Mouse (Mus musculus) neural tube, embryonic 15.5 days (tissue): ENCODE results near the gene Slco4a1. TPM values are rescaled to one million over a fixed set of nuclear protein-coding genes. Genes with fewer than 3 reads are reported as not detected.

Experiments
- ATAC-seq: fragments of 200-750 bp; cut with Nextera tagmentation; 2 replicates; pipeline ENCODE4 v1.8.0; 2017; ENCODE audit warnings: mild to moderate bottlenecking, moderate TSS enrichment, moderate library complexity; ENCODE audit not compliant: low FRiP score
- H3K27ac ChIP-seq: fragments of 300-500 bp; sonication (generic); replicated peaks from 2 replicates; pipeline ENCODE4 v1.5.1; 2015; ENCODE audit warnings: mild to moderate bottlenecking, inconsistent platforms
- H3K27me3 ChIP-seq: fragments of 300-500 bp; sonication (generic); replicated peaks from 2 replicates; pipeline ENCODE4 v1.6.1; 2015; ENCODE audit warnings: inconsistent platforms
- H3K36me3 ChIP-seq: fragments of 300-500 bp; sonication (generic); 2 replicates; pipeline ENCODE4 v1.6.1; 2015; ENCODE audit warnings: inconsistent platforms
- H3K4me1 ChIP-seq: fragments of 300-500 bp; sonication (generic); 2 replicates; pipeline ENCODE4 v1.6.1; 2015; ENCODE audit warnings: inconsistent platforms
- H3K4me2 ChIP-seq: fragments of 300-500 bp; sonication (generic); 2 replicates; pipeline ENCODE4 v1.6.1; 2015; ENCODE audit warnings: inconsistent platforms, mild to moderate bottlenecking, moderate library complexity
- H3K4me3 ChIP-seq: fragments of 300-500 bp; sonication (generic); replicated peaks from 2 replicates; pipeline ENCODE4 v1.5.1; 2015; ENCODE audit warnings: mild to moderate bottlenecking, inconsistent platforms
- H3K9ac ChIP-seq: fragments of 300-500 bp; sonication (generic); replicated peaks from 2 replicates; pipeline ENCODE4 v1.6.1; 2015; ENCODE audit warnings: mild to moderate bottlenecking, inconsistent platforms
- H3K9me3 ChIP-seq: fragments of 300-500 bp; sonication (generic); replicated peaks from 2 replicates; pipeline ENCODE4 v1.6.1; 2016; ENCODE audit warnings: inconsistent platforms
- WGBS: fragments of 180-500 bp; shearing (Covaris S2); methylation state at CpG from one replicate; pipeline ENCODE4 v1.1.7; 2015; ENCODE audit warnings: mixed read lengths; 5-methylcytosine and 5-hydroxymethylcytosine counted together
- polyA plus RNA-seq: library from polyadenylated mRNA; unstranded; fragments of >200 nt; fragmentation: Nextera tagmentation; extraction: Ambion mirVana; gene quantifications from 2 replicates; pipeline ENCODE4 v1.2.1, GENCODE M21; 2015

Slco4a1 gene
- polyA plus RNA-seq, 1 experiment from 2014 or later: 2.4 TPM

DNA sequence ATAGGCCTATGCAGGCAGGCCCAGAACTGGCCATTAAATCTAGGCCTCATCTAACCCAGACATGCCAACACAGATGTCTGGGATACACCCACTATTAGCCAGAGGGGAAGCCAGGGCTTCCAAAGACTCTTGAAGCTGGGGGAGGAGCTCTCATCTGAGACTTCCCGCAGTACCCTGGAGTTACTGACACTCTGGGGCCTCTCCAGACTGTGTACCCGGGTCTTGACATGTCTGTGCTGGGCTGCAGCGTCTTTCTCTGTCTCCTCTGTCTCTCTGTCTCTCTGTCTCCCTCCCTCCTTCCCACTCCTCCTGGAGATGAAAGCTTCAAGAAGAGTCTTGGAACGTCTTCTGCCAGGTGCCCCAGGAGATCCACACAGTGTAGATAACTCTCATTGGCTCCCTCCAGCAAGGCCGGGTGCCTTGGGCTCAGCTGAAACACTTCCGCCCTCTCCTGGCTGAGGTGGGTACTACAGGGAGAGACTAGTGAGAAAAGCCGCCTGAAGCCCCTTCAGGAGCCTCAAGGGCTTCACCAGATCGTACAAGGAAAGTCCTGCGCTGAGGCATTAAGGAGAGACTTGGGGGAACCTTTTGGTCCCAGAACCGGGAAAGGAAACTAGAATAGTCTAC lies 23.9 kb upstream of the Slco4a1 start:
- Histone ChIP-seq H3K27me3 (no peaks in the 10 kb centered on the region; the same call in 1 of the 2 replicates), H3K27ac (no peak overlapping the region), H3K4me2 (no peak overlapping the region), H3K4me3 (no peak overlapping the region), H3K9me3 (no peaks in the 10 kb centered on the region), H3K36me3 (no peaks in the 10 kb centered on the region), H3K4me1 (peaks cover 4% of the 10 kb centered on the region; the same call in 1 of the 2 replicates), H3K9ac (no peak overlapping the region)
- no peak for ATAC-seq
- WGBS: 21% methylated on average over 10 of the region's 10 CpGs

DNA sequence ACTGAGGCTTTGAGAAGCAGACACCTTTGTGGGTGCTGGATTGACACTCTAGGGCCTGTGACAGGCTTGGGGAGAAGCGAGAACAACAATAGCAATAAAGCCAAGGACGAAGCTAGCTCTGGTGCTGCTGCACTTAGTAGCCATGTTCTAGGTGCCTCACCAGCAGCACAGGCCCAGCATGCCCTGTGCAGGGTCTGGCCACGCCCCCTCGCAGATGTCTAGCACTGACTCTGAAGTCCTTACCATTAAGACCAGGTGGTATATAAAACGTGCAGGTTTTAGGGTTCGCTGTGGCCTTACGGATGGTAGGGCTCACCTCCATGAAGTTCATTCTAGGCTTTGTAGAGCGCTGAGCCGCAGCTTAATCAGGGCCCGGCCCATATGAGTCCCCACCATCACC lies 23.3 kb upstream of the Slco4a1 start:
- Histone ChIP-seq H3K27me3 (no peaks in the 10 kb centered on the region; the same call in 1 of the 2 replicates), H3K9ac (no peak overlapping the region), H3K27ac (no peak overlapping the region), H3K4me3 (no peak overlapping the region), H3K9me3 (no peaks in the 10 kb centered on the region), H3K4me1 (peaks cover 4% of the 10 kb centered on the region; the same call in 1 of the 2 replicates), H3K36me3 (no peaks in the 10 kb centered on the region), H3K4me2 (no peak overlapping the region)
- ATAC-seq: no peak
- WGBS: 80% methylated on average over 10 of the region's 10 CpGs

DNA sequence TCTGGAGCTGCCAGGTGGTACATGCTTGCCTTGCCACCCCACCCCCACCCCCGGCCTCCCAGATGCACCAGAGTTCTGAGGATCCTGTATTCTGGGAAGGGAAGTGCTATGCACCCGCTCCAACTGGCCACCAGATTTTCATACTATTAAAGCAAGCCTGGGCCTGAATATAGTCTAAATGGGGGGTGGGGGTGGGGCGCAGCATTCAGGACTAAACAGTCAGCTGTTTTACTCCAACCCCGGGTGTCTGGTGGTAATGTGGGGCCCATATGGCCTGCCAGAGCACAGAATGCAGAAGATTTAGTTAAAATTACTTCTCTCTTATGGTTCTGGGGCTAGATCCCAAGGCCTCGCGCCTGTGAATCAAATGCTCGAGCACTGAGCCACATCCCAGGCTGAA lies 22.7 kb upstream of the Slco4a1 start:
- WGBS: 68% methylated on average over 7 of the region's 7 CpGs

DNA sequence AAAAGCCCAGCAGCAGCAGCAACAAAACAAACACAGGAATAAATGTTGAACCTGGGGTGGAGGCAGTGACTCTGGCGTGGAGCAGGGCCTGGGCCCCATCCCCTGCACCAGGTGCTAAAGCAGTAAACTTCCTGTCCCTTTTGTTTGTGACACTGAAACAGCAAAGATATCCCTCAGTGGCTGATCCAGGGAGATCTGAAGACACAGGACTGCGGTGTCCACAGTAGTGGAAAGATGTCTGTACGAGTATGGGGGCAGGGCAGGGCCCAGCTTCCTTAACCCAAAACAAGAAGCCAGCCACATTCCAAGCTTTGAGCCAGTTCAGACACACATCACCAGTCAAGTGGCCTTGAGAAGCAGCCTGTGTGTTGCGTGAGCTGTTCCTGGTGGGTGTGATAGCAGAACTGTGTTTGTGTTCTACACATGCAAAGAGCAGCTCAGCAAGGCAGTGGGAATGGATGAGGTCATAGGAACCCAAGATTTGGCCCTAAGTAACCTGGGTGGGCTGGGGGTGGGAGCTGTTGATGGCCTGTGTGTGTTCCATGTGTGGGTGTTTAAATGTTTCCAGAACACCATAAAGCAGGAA lies 20.6 kb upstream of the Slco4a1 start:
- no peak overlapping the region for H3K4me3 ChIP-seq
- H3K27ac ChIP-seq: no peak overlapping the region
- no peaks in the 10 kb centered on the region for H3K9me3 ChIP-seq
- no peak overlapping the region for H3K4me2 ChIP-seq
- ATAC-seq: no peak
- H3K4me1 ChIP-seq: peaks cover 4% of the 10 kb centered on the region; the same call in 1 of the 2 replicates
- no peak overlapping the region for H3K9ac ChIP-seq
- WGBS: 75% methylated on average over 4 of the region's 4 CpGs
- H3K36me3 ChIP-seq: no peaks in the 10 kb centered on the region
- H3K27me3 ChIP-seq: no peaks in the 10 kb centered on the region; the same call in 1 of the 2 replicates

More for the DNA sequence above, 22.7 kb upstream of the Slco4a1 start:
- no peaks in the 10 kb centered on the region for H3K36me3 ChIP-seq
- peaks cover 4% of the 10 kb centered on the region; the same call in 1 of the 2 replicates for H3K4me1 ChIP-seq
- H3K9me3 ChIP-seq: no peaks in the 10 kb centered on the region
- no peak overlapping the region for H3K27ac ChIP-seq
- H3K4me3 ChIP-seq: no peak overlapping the region
- H3K27me3 ChIP-seq: no peaks in the 10 kb centered on the region; the same call in 1 of the 2 replicates
- H3K9ac ChIP-seq: no peak overlapping the region
- ATAC-seq: no peak
- no peak overlapping the region for H3K4me2 ChIP-seq

DNA sequence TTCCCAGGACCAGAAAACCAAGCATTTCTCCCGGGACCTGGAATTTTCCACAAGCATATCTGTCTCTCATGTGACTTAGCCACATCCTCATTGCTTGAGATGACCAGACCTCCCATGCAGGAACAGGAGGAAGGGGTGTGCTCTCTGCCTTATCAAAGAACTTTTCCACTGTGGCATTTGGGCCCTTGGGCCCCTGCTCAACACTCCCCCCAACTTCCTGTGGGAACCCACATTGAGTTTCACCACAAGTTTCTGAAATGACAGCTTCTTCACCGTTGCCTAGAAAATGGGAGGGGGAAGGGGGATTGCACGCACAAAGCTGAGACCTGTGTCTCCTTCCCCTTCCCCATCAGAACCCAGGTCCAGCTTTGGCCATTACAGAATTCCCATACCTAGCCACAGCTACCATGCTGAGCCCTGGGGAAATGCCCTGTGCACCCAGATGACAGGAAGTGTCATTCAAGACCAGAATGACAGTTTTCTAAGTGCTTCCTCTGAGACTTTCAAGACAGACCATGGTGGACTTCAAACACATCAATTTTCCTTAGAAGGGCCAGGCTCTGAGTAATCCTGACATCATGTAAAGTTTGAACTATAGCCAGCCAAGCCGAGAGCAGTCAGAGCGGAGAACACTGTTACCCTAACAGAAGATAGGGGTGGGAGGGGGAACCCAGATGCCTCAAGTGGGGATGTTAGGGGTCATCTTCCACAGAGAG lies 18.7 kb upstream of the Slco4a1 start:
- no peaks in the 10 kb centered on the region; the same call in 1 of the 2 replicates for H3K27me3 ChIP-seq
- WGBS: 88% methylated on average over 5 of the region's 5 CpGs
- no peak overlapping the region for H3K4me3 ChIP-seq
- no peak for ATAC-seq
- no peaks in the 10 kb centered on the region for H3K9me3 ChIP-seq
- H3K4me2 ChIP-seq: no peak overlapping the region
- no peak overlapping the region for H3K27ac ChIP-seq
- H3K36me3 ChIP-seq: no peaks in the 10 kb centered on the region
- H3K4me1 ChIP-seq: peaks cover 1% of the 10 kb centered on the region; the same call in 1 of the 2 replicates
- H3K9ac ChIP-seq: no peak overlapping the region

DNA sequence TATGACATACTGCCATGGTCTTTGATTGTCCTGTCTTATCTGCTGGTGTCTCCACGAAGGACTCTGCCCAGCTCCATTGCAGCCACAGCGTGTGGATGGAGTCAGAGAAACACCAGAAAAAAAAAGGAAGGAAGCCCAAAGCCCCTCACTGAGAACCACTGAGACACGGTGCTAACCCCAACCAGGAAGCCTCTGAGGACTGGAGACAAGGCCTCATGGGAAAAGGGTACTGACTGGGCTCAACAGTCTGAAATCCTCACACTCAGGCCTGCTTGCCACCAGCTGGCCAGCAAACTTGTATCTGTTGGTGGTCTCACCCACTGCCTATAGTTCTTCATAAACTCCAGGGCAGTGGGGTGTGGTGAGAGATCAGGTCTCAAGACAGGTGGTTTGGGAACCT lies 16.3 kb upstream of the Slco4a1 start:
- no peaks in the 10 kb centered on the region for H3K4me1 ChIP-seq
- H3K9me3 ChIP-seq: no peaks in the 10 kb centered on the region
- H3K4me3 ChIP-seq: no peak overlapping the region
- H3K4me2 ChIP-seq: no peak overlapping the region
- 75% methylated on average over 3 of the region's 3 CpGs for WGBS
- no peak for ATAC-seq
- no peaks in the 10 kb centered on the region for H3K27me3 ChIP-seq
- no peak overlapping the region for H3K27ac ChIP-seq
- no peak overlapping the region for H3K9ac ChIP-seq
- H3K36me3 ChIP-seq: no peaks in the 10 kb centered on the region

DNA sequence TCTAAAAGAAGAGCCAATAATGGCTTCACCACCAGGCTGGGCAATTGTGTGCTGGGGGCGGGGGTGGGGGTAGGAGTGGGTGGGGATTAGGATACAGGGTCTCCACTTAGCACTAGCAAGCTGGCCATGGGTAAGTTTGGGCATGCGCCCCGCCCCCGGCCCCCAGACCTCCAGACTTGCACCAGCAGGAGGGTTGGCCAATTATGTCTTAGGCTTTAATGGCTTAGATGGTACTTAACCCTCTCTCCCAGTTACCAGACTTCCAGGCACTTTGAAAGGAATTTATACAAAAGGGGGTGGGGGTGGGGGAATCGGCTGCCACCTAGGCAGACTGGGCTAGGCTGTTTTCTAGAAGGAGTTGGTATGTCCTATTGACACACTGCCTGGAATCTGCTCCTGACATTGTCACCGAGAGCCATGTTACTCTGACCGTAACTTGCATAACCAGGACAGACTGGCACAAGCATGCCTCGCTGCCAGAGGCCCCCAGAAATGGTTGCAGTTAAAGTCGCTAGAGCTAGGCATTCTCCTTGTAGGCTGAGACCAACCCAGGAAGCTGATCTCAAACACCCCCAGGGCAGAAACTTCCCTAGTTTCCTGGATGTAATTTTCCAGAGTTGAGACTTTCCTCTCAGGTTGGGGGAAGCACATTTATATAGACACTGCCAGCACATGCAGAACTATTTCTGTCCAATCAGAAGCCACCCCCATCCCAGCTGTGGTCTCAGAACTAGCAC lies 15.3 kb upstream of the Slco4a1 start:
- Histone ChIP-seq H3K36me3 (no peaks in the 10 kb centered on the region), H3K4me2 (no peak overlapping the region), H3K4me3 (no peak overlapping the region), H3K4me1 (peaks cover 3% of the 10 kb centered on the region; the same call in 1 of the 2 replicates), H3K9ac (no peak overlapping the region), H3K9me3 (no peaks in the 10 kb centered on the region), H3K27ac (no peak overlapping the region), H3K27me3 (no peaks in the 10 kb centered on the region)
- ATAC-seq: no peak
- 35% methylated on average over 9 of the region's 9 CpGs for WGBS

DNA sequence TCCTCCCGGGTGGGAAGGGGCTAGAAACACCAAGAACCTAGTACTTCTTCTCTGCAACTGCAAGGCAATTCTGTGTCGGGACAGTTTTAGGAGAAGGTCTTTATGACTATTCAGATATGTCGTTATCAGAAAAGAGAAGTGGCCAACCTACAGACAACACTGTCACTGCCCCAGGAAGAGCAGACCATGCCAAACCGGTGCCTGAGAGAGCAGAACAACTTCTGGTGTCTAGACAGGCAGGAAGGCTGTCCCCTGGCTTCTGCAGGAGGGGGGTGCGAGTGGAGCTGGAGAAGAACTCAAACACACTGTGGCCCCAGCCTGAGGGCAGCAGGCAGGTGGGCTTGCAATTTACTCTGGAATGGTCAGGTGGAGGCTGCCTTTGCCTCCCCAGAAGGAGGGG lies 14.0 kb upstream of the Slco4a1 start:
- no peak for ATAC-seq

DNA sequence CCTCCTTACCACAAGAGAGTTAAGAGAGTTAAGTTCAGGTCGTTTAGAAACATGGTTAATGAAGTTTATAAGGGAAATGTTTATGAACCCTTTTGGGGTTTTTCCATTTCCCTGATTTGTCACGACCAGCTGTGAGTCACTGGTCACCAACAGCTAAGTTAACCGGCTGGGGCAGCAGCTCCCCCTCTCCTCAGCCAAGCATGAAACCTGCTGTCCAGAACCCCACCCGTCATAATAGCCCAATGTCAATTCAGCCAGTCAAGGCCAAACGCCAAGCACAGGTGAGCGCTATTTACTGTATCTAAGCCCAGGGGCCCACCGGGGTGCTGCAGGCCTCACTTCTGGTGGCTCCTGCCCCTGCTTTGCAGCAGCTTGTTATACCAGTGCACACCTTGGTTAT lies 12.2 kb upstream of the Slco4a1 start:
- ATAC-seq: no peak
- WGBS: 74% methylated on average over 7 of the region's 7 CpGs

More for the DNA sequence above, 14.0 kb upstream of the Slco4a1 start:
- no peaks in the 10 kb centered on the region for H3K9me3 ChIP-seq
- no peaks in the 10 kb centered on the region for H3K36me3 ChIP-seq
- no peak overlapping the region for H3K4me3 ChIP-seq
- WGBS: 82% methylated on average over 5 of the region's 5 CpGs
- H3K4me1 ChIP-seq: peaks cover 3% of the 10 kb centered on the region; the same call in 1 of the 2 replicates
- no peaks in the 10 kb centered on the region for H3K27me3 ChIP-seq
- no peak overlapping the region for H3K4me2 ChIP-seq
- H3K27ac ChIP-seq: no peak overlapping the region
- H3K9ac ChIP-seq: no peak overlapping the region

DNA sequence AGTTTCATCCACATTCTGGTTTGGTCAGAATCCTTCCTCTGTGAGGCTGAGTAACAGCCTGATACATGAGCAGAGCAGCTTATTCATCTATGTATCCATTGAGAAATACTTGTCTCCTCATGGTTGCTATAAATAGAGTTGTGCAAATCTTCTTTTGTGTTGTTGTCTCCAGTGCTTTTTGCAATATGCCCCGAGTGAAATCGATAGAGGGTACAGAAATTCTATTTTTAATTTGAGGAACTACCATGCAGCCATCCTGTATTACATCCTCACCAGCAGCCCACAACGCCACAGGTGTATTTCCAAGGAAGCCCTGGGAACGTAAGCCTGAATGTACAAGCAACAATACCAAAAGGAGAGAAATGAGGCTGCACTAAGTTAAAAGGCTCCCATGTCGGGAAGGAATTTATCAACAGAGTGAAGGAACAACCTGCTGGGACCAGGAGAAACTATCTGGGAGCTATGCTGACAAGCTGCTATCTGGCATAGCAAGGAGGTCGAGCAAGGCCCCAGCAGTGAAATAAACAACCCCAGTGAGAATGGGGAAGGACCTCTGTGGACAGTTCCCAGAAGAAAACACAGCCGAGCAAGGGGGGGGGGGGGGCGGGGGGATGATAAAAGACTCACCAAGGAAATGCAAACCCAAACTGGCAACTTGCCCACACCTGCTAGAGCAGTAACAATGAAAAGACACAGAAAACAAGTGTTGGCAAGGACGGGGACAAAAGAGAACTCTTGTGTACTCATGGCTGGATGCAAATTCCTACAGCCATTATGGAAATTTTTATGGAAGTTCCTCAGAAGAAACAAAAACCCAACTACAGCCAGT lies 10.9 kb upstream of the Slco4a1 start:
- no peaks in the 10 kb centered on the region for H3K27me3 ChIP-seq
- no peak overlapping the region for H3K4me2 ChIP-seq
- WGBS: 32% methylated on average over 8 of the region's 9 CpGs
- no peak overlapping the region for H3K4me3 ChIP-seq
- H3K4me1 ChIP-seq: peaks cover 3% of the 10 kb centered on the region; the same call in 1 of the 2 replicates
- H3K27ac ChIP-seq: no peak overlapping the region
- no peaks in the 10 kb centered on the region for H3K9me3 ChIP-seq
- H3K36me3 ChIP-seq: no peaks in the 10 kb centered on the region
- no peak overlapping the region for H3K9ac ChIP-seq
- ATAC-seq: no peak

More for the DNA sequence above, 12.2 kb upstream of the Slco4a1 start:
- Histone ChIP-seq H3K4me3 (no peak overlapping the region), H3K9ac (no peak overlapping the region), H3K4me2 (no peak overlapping the region), H3K27me3 (no peaks in the 10 kb centered on the region), H3K36me3 (no peaks in the 10 kb centered on the region), H3K4me1 (peaks cover 3% of the 10 kb centered on the region; the same call in 1 of the 2 replicates), H3K9me3 (no peaks in the 10 kb centered on the region), H3K27ac (no peak overlapping the region)

DNA sequence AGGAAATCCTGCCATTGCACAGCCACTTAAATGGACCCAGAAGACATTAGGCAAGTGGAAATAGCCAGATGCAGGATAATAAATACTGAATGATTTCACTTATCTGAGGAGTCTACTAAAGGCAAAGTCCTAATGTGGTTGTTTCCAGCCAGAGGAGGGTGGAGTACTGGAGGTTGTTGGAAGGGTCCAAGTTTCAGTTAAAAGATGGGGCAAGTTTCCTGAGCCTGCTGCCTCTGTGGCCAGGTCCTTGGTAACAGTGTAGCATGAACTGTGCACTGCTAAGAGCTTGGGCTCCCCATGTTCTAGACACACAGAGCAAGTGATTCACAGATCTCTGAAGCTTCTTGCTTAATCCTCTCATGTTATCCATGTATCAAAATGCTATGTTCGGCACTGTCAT lies 10.1 kb upstream of the Slco4a1 start:
- Histone ChIP-seq H3K9ac (no peak overlapping the region), H3K27ac (no peak overlapping the region), H3K36me3 (no peaks in the 10 kb centered on the region), H3K4me3 (no peak overlapping the region), H3K4me2 (no peak overlapping the region), H3K9me3 (no peaks in the 10 kb centered on the region), H3K27me3 (no peaks in the 10 kb centered on the region), H3K4me1 (peaks cover 3% of the 10 kb centered on the region; the same call in 1 of the 2 replicates)
- WGBS: 100% methylated on average over 1 of the region's 1 CpGs
- ATAC-seq: no peak
